Mouse (Mus musculus) ovary, adult 18-20 months (tissue): ENCODE measurements around the gene Phtf2.
A peak's percentile ranks its signal among the peaks of the same experiment; 100 is the strongest.

Source experiments
- DNase-seq: peaks from one replicate; pipeline ENCODE4 v3.0.0; 2022; ENCODE audit warnings: low spot score, mixed read lengths

Phtf2 gene

DNA sequence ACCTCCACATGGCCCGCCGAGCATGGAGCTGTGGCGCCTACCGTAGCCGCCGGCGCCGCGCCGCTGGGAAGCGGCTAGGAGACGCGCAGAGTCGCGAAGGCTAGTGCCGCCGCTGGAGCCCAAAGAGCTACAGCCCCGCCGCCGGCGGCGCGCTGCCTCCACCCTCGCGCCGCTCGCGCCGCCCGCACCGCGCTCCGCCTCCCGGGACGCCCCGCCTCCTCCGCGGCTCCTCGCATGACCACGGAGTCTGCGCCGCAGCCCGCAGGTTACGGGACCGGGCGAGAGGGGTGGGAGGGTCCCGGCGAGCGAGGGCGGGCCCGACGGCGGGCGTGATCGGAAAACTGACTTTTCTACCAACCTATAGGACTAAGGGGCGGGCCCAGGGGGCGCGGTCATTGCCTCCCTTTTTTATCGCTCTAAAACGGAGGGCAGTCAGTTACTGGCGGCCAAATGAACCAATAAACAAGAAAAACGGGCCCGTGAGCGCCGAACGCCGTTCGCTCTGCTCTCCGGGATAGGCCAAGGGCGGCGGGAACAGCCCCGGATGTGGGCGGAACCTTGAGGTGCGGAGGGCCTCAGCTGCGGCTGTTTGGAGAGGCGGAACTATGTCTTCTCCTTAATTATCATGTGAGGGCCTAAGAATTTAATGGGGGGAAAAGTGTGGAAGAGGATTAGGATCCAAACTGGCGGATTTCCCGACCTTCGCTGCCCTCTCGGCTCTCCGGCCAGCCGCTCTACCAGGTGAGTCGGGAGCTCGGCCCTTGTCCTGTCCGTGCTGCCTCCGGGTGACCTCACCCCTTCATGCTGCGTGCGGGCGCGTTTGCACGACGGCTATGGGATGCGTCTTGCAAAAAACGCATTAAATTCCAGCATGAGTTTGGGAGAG lies at the start of gene Phtf2, which contains the start of gene Tmem60:
Gene Phtf2, minus strand, starts transcription at position 210 of the 886 bp plus-strand sequence.
Gene Tmem60, plus strand, starts transcription at position 277 of the 886 bp plus-strand sequence.
- peak; percentile 98 for DNase-seq

- DNase-seq, result no peak
These were observed 49.4 kb upstream of the Phtf2 start for GRCm38 (mm10) chr5:20931300-20931699.

DNA sequence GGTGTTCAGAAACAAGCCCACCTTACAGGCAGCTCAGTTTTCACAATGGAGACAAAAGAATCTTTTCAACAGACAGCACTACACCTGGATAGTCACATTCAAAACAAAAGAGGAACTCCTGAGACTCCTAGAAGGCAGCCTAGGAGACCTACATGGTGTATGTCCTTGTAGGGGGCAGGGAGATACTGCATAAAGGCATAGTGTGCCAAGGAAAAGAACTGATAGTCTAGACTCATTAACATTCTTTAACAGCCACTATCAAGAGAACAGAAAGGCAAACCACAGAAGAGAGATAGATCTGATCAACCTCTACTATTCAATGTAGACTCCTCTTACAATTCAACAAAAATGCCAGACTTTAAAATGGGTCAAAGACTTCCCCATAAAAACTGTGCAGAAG lies 48.5 kb upstream of the Phtf2 start:
- DNase-seq, result no peak

- DNase-seq, result no peak
These were observed 47.8 kb upstream of the Phtf2 start for GRCm38 (mm10) chr5:20929669-20930151.

- no peak for DNase-seq
These were observed 43.5 kb upstream of the Phtf2 start for GRCm38 (mm10) chr5:20925451-20925850.

GRCm38 (mm10) chr5:20924608-20925007 lies 42.7 kb upstream of the Phtf2 start:
- DNase-seq, result no peak

GRCm38 (mm10) chr5:20919566-20919965 lies 37.6 kb upstream of the Phtf2 start:
- no peak for DNase-seq

DNA sequence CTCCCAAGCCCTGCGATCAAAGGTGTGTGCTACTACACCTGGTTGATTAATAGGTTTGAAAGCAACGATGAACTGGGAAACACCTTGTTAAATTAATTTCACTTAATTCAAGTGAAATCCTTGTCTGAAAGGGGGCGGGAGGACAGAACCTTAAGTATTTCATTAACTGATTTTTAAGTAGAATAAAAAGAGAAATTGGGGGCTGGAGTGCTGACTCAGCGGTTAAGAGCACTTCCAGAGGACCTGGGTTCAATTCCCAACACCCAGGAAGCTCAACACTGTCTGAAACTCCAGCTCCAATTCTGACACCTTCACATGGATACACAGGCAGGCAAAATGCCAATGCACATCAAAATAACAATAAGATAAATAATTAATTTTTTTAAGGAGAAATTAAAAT lies 37.0 kb upstream of the Phtf2 start:
- DNase-seq, result no peak

GRCm38 (mm10) chr5:20913372-20914275 lies 31.7 kb upstream of the Phtf2 start:
- no peak for DNase-seq

DNA sequence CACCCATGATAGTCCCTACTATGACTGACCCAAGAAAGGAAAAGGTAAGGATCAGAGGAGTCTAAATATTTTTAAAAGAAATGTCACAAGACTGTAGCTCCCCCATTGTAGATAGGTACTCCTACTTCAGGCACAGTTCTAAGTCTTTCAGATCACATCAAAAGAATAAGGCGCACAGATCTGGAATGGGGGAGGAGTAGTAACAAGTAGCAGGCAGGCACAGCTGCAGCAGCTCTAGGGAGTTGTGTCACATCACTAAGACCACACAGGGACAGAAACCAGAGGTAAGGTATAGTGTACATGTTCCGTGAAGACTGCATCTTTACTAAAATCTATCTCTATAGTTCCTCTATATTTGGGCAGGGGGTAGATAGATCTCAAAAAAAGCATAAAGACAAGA lies 29.8 kb upstream of the Phtf2 start:
- no peak for DNase-seq

DNA sequence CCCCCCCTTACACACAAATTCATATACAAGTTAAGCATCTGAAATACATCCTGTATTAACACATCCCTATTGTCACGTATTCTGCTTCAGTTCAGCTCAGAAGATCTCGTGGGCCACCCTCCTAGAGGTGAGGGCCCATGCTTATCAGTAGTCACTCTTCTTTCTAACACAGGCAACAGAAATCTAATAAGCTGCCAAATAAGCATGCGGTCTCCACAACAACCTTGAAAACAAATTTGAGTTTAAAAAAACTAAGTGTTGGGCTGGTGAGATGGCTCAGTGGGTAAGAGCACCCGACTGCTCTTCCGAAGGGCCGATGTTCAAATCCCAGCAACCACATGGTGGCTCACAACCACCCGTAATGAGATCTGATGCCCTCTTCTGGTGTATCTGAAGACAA lies 24.3 kb upstream of the Phtf2 start:
- no peak for DNase-seq

- no peak for DNase-seq
These were observed 23.5 kb upstream of the Phtf2 start for GRCm38 (mm10) chr5:20905437-20905836.

DNA sequence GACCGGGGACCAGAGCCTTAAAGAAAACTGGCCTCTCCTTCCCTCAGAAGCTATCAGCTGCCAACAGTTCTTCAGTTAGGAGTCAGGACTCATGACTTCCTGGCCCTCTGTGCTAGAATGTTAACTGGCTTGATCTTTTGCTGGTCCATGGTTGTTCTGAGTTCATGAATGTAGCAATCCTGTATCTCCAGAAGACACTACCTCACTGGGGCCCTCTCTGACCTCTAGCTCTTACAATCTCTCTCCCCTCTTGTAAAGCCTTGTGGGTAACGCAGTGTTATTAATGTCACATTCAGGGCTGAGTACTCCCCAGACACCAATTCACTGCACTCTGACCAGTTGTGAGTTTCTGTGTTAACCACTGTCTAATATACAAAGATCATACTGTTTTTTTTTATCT lies 22.7 kb upstream of the Phtf2 start:
- DNase-seq, result no peak

GRCm38 (mm10) chr5:20897446-20898167 lies 15.7 kb upstream of the Phtf2 start:
- DNase-seq, result no peak

- DNase-seq, result no peak
These were observed 2.2 kb upstream of the Phtf2 start for GRCm38 (mm10) chr5:20884036-20884620.

GRCm38 (mm10) chr5:20880797-20881775 lies 838 bp downstream of the Phtf2 start:
- peak; percentile 17 for DNase-seq

GRCm38 (mm10) chr5:20880386-20880785 lies 1.5 kb downstream of the Phtf2 start:
- no peak for DNase-seq

DNA sequence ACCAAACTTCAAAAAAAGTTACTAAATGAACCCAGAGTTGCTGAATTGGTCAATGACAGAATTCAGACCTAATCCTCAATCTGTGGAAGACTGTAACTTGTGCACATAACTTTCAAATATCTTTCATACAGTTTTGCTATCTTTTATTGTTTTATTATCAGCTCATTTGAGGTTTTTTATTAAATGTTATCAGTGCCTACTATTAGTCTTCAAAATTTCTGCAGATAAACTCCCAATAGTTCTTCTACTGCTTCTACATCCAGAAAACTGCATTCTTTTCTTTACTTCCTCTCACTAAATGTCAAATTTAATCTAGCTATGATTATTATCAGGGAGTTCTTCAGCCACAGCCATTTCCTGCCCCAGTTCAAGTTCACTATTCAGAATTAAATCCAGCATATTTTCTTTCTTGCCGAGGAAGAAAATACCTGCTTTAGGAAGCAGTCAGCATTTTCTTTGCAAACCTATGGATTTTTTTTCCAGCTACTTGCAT lies 4.9 kb downstream of the Phtf2 start:
- DNase-seq, result no peak

DNA sequence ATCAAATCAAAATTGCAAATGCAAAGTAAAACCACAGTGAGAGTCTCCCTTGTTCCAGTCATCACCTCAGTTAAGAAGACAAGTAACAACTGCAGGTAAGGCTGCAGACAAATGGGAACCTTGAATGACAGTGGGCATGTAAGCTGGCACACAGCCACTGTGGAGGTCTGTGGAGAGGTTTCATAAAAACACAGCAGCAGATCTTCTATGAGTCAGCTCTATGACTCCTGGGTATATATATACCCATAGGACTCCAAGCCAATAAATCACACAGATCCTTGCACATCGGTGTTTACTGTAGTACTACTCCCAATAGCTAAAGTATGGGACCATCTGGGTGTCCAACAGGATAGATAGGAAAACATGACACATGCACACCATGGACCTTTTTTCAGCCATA lies 8.8 kb downstream of the Phtf2 start:
- DNase-seq, result no peak

DNA sequence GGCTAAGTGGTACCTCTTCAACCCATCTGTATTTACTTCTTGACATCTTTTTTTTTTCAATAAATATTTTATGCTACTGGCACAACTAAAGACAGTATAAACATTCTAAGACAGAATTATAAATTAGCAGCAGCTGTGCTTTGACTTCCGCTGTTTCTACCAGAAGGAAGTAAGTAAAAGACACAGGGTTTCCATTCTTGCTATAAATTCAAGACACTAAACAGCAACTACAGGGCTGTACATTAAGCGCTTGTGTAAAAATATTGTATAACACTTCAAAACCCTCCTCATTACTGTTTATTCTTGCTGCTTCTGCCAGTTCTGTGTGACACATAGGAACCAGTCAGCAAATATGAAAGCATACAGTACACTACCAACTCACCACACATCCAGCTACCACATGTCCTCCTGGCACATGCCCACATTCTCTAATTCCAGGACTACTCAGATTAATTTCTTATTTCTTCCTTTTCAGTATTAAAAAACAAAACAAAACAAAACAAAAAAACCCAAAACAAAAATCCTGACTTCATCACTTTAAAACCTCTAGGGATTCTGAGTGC lies 16.6 kb downstream of the Phtf2 start:
- DNase-seq, result no peak
